19 mouse cellular contexts compared by ENCODE assay signal in the genomic region with DNA sequence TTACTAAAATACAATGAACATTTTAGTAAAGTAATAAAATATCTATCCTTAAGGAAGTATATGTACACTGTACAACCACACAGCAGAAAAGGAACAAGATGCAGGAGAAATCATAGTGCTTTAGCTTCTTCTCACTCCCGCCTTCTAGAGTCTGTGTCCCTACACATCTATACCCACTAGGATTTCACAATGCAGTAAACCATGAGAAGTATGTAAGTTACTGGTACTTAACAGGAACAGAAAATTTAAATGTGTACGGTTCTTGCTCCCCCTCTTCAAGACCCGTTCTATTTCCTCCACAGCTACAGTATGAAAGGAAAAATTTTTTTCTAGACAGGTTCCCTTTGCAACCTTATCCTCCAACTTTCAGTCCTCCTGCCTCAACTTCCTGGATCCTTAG.
"Had no signal": no experiment of that assay in that cellular context is flagged by ENCODE, and none has a peak within 500 bp of the region (broad histone marks: within the 10 kb centered on the region; RNA-seq: fewer than 3 reads in every experiment).

No protein-coding gene starts in this region.

- H3K27me3 ChIP-seq: limb, embryonic 12.5 days; limb, embryonic 15.5 days; neural tube, embryonic 12.5 days; neural tube, embryonic 15.5 days; stomach, embryonic 15.5 days had no signal

- H3K4me3 ChIP-seq: limb, embryonic 12.5 days; limb, embryonic 15.5 days; neural tube, embryonic 12.5 days; neural tube, embryonic 15.5 days; stomach, embryonic 15.5 days had no signal

- H3K9me3 ChIP-seq: limb, embryonic 12.5 days; limb, embryonic 15.5 days; neural tube, embryonic 12.5 days; neural tube, embryonic 15.5 days; stomach, embryonic 15.5 days had no signal

- H3K36me3 ChIP-seq: limb, embryonic 12.5 days; limb, embryonic 15.5 days; neural tube, embryonic 12.5 days; neural tube, embryonic 15.5 days; stomach, embryonic 15.5 days had no signal

- ATAC-seq: liver, postnatal 0 days had no signal

- H3K27ac ChIP-seq: kidney, postnatal 0 days; limb, embryonic 15.5 days; liver, embryonic 14.5 days; macrophage; neural tube, embryonic 12.5 days; neural tube, embryonic 15.5 days; stomach, embryonic 15.5 days had no signal

- H3K9ac ChIP-seq: limb, embryonic 12.5 days; limb, embryonic 15.5 days; liver, embryonic 14.5 days; liver, postnatal 0 days; lung, embryonic 14.5 days; neural tube, embryonic 12.5 days; neural tube, embryonic 15.5 days; stomach, embryonic 15.5 days had no signal

- DNase-seq: kidney, adult 2 months; kidney, postnatal 25 days; left cerebral cortex, postnatal 4 days; liver, postnatal 0 days; midbrain, embryonic 14.5 days; right cerebral cortex, postnatal 14 days; right cerebral cortex, postnatal 4 days; thymus, postnatal 25 days had no signal

- H3K4me1 ChIP-seq: neural tube, embryonic 12.5 days; neural tube, embryonic 15.5 days; stomach, embryonic 15.5 days had no signal

- H3K4me2 ChIP-seq: limb, embryonic 15.5 days; liver, embryonic 11.5 days; lung, embryonic 14.5 days; midbrain, embryonic 11.5 days; neural tube, embryonic 12.5 days; neural tube, embryonic 15.5 days; stomach, embryonic 15.5 days had no signal
